In the genomic region with DNA sequence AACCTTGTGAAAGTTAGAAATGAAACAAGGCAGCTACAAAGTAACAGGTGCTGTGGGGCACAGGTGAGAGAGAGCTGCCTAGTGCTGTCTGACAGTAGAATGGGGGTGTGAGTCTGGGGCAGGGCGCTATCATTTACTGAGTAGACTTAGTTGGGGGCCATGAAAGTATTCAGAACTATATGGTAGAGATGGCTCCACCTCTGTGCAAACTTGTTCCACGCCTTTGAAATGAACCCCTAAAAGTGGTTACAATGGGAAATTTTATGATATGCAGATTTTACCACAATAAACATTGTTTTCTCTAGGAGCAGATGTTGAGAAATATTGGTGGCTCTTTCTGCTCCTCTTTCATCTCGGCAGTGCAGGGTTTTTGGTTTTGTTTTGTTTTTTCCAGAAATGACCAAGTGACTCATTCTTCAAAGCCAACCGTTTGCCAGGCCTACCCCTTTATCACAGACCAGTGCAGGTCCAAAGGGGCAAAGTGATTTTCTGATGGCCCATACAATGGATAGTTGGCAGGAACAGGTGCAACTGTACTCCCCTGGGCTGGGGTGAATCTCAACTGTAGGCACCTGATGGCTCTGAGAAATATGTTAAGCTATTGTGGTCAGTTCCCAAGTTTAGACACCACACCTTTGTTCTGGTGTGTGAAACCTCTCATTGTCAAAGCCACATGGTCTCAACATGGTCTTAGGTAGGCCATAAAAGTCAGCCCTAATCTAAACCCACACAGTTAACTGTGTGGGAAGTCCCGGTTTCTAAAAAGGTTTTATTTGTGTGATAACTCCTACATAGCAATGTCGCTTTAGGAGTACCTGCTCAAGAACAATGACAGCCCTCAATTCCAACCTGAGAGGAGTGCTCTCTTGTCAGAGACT, we compare ENCODE assay signal across 20 mouse cellular contexts.
DNase-seq lines count a peak whose midpoint lies in the region; ATAC-seq and TF ChIP-seq lines count a peak whose summit lies in the region.
"Had no signal": no experiment of that assay in that cellular context is flagged by ENCODE, and none has a peak within 500 bp of the region (broad histone marks: within the 10 kb centered on the region; RNA-seq: fewer than 3 reads in every experiment).

No protein-coding gene starts in this region.

- H3K27me3 ChIP-seq in C2C12 (ENCODE audit: control insufficient read depth, insufficient read depth, insufficient read length): no peaks in the 10 kb centered on the region
- no peaks in the 10 kb centered on the region for H3K27me3 ChIP-seq in stomach, embryonic 15.5 days (replicated peaks)
- H3K27me3 ChIP-seq in midbrain, embryonic 13.5 days: no peaks in the 10 kb centered on the region
- H3K27me3 ChIP-seq: heart, embryonic 15.5 days; hindbrain, embryonic 12.5 days; midbrain, embryonic 15.5 days; neural tube, embryonic 13.5 days had no signal

- H3K4me1 ChIP-seq in stomach, embryonic 15.5 days: no peaks in the 10 kb centered on the region
- H3K4me1 ChIP-seq in midbrain, embryonic 13.5 days (replicated peaks): no peaks in the 10 kb centered on the region
- H3K4me1 ChIP-seq: heart, embryonic 15.5 days; hindbrain, embryonic 12.5 days; midbrain, embryonic 15.5 days; neural tube, embryonic 13.5 days had no signal

- 78% methylated on average over 6 of the region's 6 CpGs for WGBS in stomach, embryonic 15.5 days
- 91% methylated on average over 6 of the region's 6 CpGs for WGBS in midbrain, embryonic 13.5 days

- intact Hi-C loops in gastrocnemius, adult 2 months (cut with DNase I): no loop called here

- ATAC-seq in stomach, embryonic 15.5 days (ENCODE audit: insufficient read depth, low FRiP score, low read depth): no peak
- no peak for ATAC-seq in megakaryocyte progenitor cell, adult 5-6 weeks (replicated peaks; ENCODE audit: poor library complexity)
- ATAC-seq in midbrain, embryonic 13.5 days: no peak
- ATAC-seq: forebrain, postnatal 0 days; liver, postnatal 0 days; midbrain, embryonic 15.5 days had no signal

- H3K79me2 ChIP-seq in C2C12 (ENCODE audit: control insufficient read depth, insufficient read depth): no peaks in the 10 kb centered on the region

- no peak overlapping the region for H3ac ChIP-seq in C2C12 (ENCODE audit: control insufficient read depth, insufficient read length, low read depth)

- no peak overlapping the region for H3K9ac ChIP-seq in stomach, embryonic 15.5 days
- no peak overlapping the region for H3K9ac ChIP-seq in midbrain, embryonic 13.5 days (replicated peaks)
- H3K9ac ChIP-seq: forebrain, postnatal 0 days; heart, embryonic 15.5 days; hindbrain, embryonic 12.5 days; liver, postnatal 0 days; midbrain, embryonic 15.5 days; neural tube, embryonic 13.5 days had no signal

- no peak for TF ChIP-seq CTCF in gastrocnemius, adult 2 months (IDR thresholded peaks at IDR 0.05)
- TF ChIP-seq CTCF in C2C12 (IDR thresholded peaks at IDR 0.05; ENCODE audit: control insufficient read depth, insufficient read depth, insufficient read length): no peak

- peak overlapping the region; percentile 12; the same call in 1 of the 2 replicates for H3K27ac ChIP-seq in gastrocnemius, adult 2 months
- H3K27ac ChIP-seq in stomach, embryonic 15.5 days: peak overlapping the region; percentile 1; the same call in 1 of the 2 replicates
- H3K27ac ChIP-seq in midbrain, embryonic 13.5 days: no peak overlapping the region
- H3K27ac ChIP-seq: heart, embryonic 15.5 days; hindbrain, embryonic 12.5 days; macrophage; midbrain, embryonic 15.5 days; neural tube, embryonic 13.5 days had no signal

- no peaks in the 10 kb centered on the region for H3K79me3 ChIP-seq in C2C12 (ENCODE audit: low read depth)

- no peak for DNase-seq in gastrocnemius, adult 2 months
- no peak for DNase-seq in gastrocnemius, postnatal 10 days
- DNase-seq in induced T-regulatory cell, adult 2 months (ENCODE audit: low read depth): peak; percentile 58
- no peak for DNase-seq in cerebellum, adult 11 months
- DNase-seq: adrenal gland, postnatal 25 days; B cell, adult 2 months; cerebellum, postnatal 10 days; forebrain, postnatal 0 days; kidney, adult 9 months; kidney, postnatal 4 days; liver, postnatal 0 days had no signal

- no peak overlapping the region for H3K4me3 ChIP-seq in gastrocnemius, adult 2 months
- no peak overlapping the region for H3K4me3 ChIP-seq in C2C12 (ENCODE audit: insufficient read depth, poor library complexity, severe bottlenecking)
- no peak overlapping the region for H3K4me3 ChIP-seq in stomach, embryonic 15.5 days (replicated peaks)
- no peak overlapping the region for H3K4me3 ChIP-seq in midbrain, embryonic 13.5 days (replicated peaks)
- H3K4me3 ChIP-seq: heart, embryonic 15.5 days; hindbrain, embryonic 12.5 days; midbrain, embryonic 15.5 days; neural tube, embryonic 13.5 days had no signal

- no peaks in the 10 kb centered on the region for H3K36me3 ChIP-seq in C2C12 (ENCODE audit: control insufficient read depth, insufficient read depth)
- H3K36me3 ChIP-seq in stomach, embryonic 15.5 days: no peaks in the 10 kb centered on the region
- H3K36me3 ChIP-seq in midbrain, embryonic 13.5 days: no peaks in the 10 kb centered on the region
- H3K36me3 ChIP-seq: heart, embryonic 15.5 days; hindbrain, embryonic 12.5 days; midbrain, embryonic 15.5 days; neural tube, embryonic 13.5 days had no signal

- H3K4me2 ChIP-seq in stomach, embryonic 15.5 days: no peak overlapping the region
- no peak overlapping the region for H3K4me2 ChIP-seq in midbrain, embryonic 13.5 days (replicated peaks)
- H3K4me2 ChIP-seq: heart, embryonic 15.5 days; hindbrain, embryonic 12.5 days; midbrain, embryonic 15.5 days; neural tube, embryonic 13.5 days had no signal

- H3K9me3 ChIP-seq in stomach, embryonic 15.5 days: no peaks in the 10 kb centered on the region
- no peaks in the 10 kb centered on the region for H3K9me3 ChIP-seq in midbrain, embryonic 13.5 days
- H3K9me3 ChIP-seq: heart, embryonic 15.5 days; hindbrain, embryonic 12.5 days; midbrain, embryonic 15.5 days; neural tube, embryonic 13.5 days had no signal

TF ChIP-seq in C2C12, 6 proteins besides CTCF, POLR2A, EP300 and RAD21:
- TF ChIP-seq MYOD1 (IDR thresholded peaks at IDR 0.05; ENCODE audit: control insufficient read depth, insufficient read length, low read depth) (peak; percentile 83), CEBPB (IDR thresholded peaks at IDR 0.05; ENCODE audit: low read depth) (peak; percentile 63), USF1 (IDR thresholded peaks at IDR 0.05; ENCODE audit: low read depth) (no peak)
